Mouse (Mus musculus): ENCODE data around the gene Gsap. TPM values are rescaled to one million over a fixed set of nuclear protein-coding genes. Genes with fewer than 3 reads are reported as not detected.
"Not testable (repeated sequence)": the region's sequence is repeated elsewhere in the genome, so short reads cannot be mapped to it uniquely, and the experiment has no call there.

Gsap gene
- polyA plus RNA-seq, 1 experiment from 2014 or later = 15.5 TPM

DNA sequence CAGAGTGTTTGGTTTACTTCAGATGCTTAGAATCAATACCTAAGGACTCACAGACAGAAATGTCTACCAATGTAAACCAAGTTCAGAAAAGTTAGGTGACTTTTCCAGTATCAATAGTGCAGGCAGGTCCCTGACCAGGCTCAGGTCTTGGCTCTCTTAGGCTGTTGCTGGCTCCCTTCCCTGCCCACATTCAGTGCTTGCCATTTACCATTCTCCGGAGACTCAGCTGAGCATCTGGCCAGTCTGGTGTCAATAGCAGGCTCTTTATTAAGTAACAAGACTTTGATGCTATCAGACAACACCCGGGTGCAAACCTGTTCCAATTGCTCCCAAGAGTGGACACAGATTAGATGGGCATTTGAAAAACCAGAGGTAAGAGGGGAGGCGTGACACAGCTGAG, 13.7 kb upstream of the Gsap start:
- 45% methylated on average over 3 of the region's 3 CpGs for WGBS
- DNase-seq (ENCODE audit: low spot score) (no peak), ATAC-seq (ENCODE audit: low FRiP score) (no peak)
- Histone ChIP-seq H3K27me3 (ENCODE audit: control insufficient read depth, insufficient read depth, low read length) (no peaks in the 10 kb centered on the region), H3K36me3 (replicated peaks; ENCODE audit: control insufficient read depth, insufficient read depth) (no peaks in the 10 kb centered on the region), H3K27ac (peak overlapping the region; percentile 58; the same call in 1 of the 2 replicates), H3K4me3 (replicated peaks; ENCODE audit: low read length) (no peak overlapping the region), H3K9ac (no peak overlapping the region), H3K4me2 (replicated peaks) (no peak overlapping the region), H3K4me1 (replicated peaks; ENCODE audit: control insufficient read depth, insufficient read depth, low read length) (peaks cover 36% of the 10 kb centered on the region), H3K9me3 (ENCODE audit: control insufficient read depth, low read length) (no peaks in the 10 kb centered on the region)

- ATAC-seq (ENCODE audit: low FRiP score) (peak; percentile 65; the same call in 1 of the 2 replicates), DNase-seq (ENCODE audit: low spot score) (peak; percentile 47)
- 14% methylated on average over 9 of the region's 9 CpGs for WGBS
- H3K9me3 ChIP-seq (ENCODE audit: control insufficient read depth, low read length) = peaks cover 7% of the 10 kb centered on the region
- H3K9ac ChIP-seq = no peak overlapping the region
- no peak overlapping the region for H3K4me3 ChIP-seq (replicated peaks; ENCODE audit: low read length)
- H3K4me1 ChIP-seq (replicated peaks; ENCODE audit: control insufficient read depth, insufficient read depth, low read length) = peaks cover 32% of the 10 kb centered on the region
- peak overlapping the region; percentile 19; the same call in 1 of the 2 replicates for H3K4me2 ChIP-seq (replicated peaks)
- H3K27ac ChIP-seq = peak overlapping the region; percentile 66
- H3K36me3 ChIP-seq (replicated peaks; ENCODE audit: control insufficient read depth, insufficient read depth) = no peaks in the 10 kb centered on the region
- H3K27me3 ChIP-seq (ENCODE audit: control insufficient read depth, insufficient read depth, low read length) = no peaks in the 10 kb centered on the region
Observed at GRCm38 (mm10) chr5:21175132-21176112, 10.6 kb upstream of the Gsap start.

- Histone ChIP-seq H3K36me3 (replicated peaks; ENCODE audit: control insufficient read depth, insufficient read depth) (no peaks in the 10 kb centered on the region), H3K4me1 (replicated peaks; ENCODE audit: control insufficient read depth, insufficient read depth, low read length) (peaks cover 13% of the 10 kb centered on the region; the same call in 1 of the 2 replicates), H3K9me3 (ENCODE audit: control insufficient read depth, low read length) (peaks cover 7% of the 10 kb centered on the region), H3K9ac (no peak overlapping the region), H3K27ac (no peak overlapping the region), H3K27me3 (ENCODE audit: control insufficient read depth, insufficient read depth, low read length) (no peaks in the 10 kb centered on the region), H3K4me2 (replicated peaks) (no peak overlapping the region), H3K4me3 (replicated peaks; ENCODE audit: low read length) (no peak overlapping the region)
- ATAC-seq (ENCODE audit: low FRiP score) (no peak), DNase-seq (ENCODE audit: low spot score) (no peak)
Observed at GRCm38 (mm10) chr5:21179496-21179895, 6.6 kb upstream of the Gsap start.

GRCm38 (mm10) chr5:21183046-21183445, 3.0 kb upstream of the Gsap start:
- not testable (repeated sequence) for H3K4me3 ChIP-seq (replicated peaks; ENCODE audit: low read length); H3K4me2 ChIP-seq (replicated peaks); H3K9me3 ChIP-seq (ENCODE audit: control insufficient read depth, low read length); H3K9ac ChIP-seq; H3K27ac ChIP-seq; H3K27me3 ChIP-seq (ENCODE audit: control insufficient read depth, insufficient read depth, low read length); H3K36me3 ChIP-seq (replicated peaks; ENCODE audit: control insufficient read depth, insufficient read depth); DNase-seq (ENCODE audit: low spot score); ATAC-seq (ENCODE audit: low FRiP score)
- 64% methylated on average over 2 of the region's 2 CpGs for WGBS
- 0 out of 2 replicates have a peak, but pooled peaks cover 11% of the 10 kb centered on the region for H3K4me1 ChIP-seq (replicated peaks; ENCODE audit: control insufficient read depth, insufficient read depth, low read length)

GRCm38 (mm10) chr5:21186821-21187220, 766 bp downstream of the Gsap start:
- H3K27me3 ChIP-seq (ENCODE audit: control insufficient read depth, insufficient read depth, low read length) = no peaks in the 10 kb centered on the region
- peak; percentile 38; the same call in 1 of the 2 replicates for ATAC-seq (ENCODE audit: low FRiP score)
- no peak for DNase-seq (ENCODE audit: low spot score)
- H3K4me2 ChIP-seq (replicated peaks) = peak overlapping the region; percentile 69
- peak overlapping the region; percentile 53 for H3K9ac ChIP-seq
- 11% methylated on average over 4 of the region's 4 CpGs for WGBS
- no peak overlapping the region for H3K27ac ChIP-seq
- 0 out of 2 replicates have a peak, but pooled peaks cover 11% of the 10 kb centered on the region for H3K4me1 ChIP-seq (replicated peaks; ENCODE audit: control insufficient read depth, insufficient read depth, low read length)
- H3K36me3 ChIP-seq (replicated peaks; ENCODE audit: control insufficient read depth, insufficient read depth) = no peaks in the 10 kb centered on the region
- no peaks in the 10 kb centered on the region for H3K9me3 ChIP-seq (ENCODE audit: control insufficient read depth, low read length)
- peak overlapping the region; percentile 38 for H3K4me3 ChIP-seq (replicated peaks; ENCODE audit: low read length)

DNA sequence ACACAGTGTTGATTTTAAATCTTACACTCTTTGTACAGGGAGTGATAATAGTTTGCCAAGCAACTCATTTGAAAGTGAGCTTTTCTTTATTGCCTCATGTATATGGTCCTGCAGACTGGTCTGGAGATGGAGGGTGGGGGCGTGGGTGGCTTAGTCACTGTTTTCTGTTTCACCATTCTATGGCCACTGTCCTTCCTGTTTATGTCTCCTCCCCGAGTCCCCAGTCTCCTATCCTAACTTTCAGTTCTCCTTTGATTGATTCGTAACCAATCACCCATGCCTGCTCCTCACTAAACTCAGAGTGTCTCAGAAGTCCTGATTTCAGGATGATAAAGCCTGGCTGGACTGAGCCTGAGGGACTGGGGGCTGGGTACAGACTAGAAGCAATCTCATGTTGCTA, 2.4 kb downstream of the Gsap start:
- Histone ChIP-seq H3K4me2 (replicated peaks) (no peak overlapping the region), H3K9ac (no peak overlapping the region), H3K27ac (no peak overlapping the region), H3K4me3 (replicated peaks; ENCODE audit: low read length) (no peak overlapping the region), H3K9me3 (ENCODE audit: control insufficient read depth, low read length) (peaks cover 11% of the 10 kb centered on the region), H3K27me3 (ENCODE audit: control insufficient read depth, insufficient read depth, low read length) (no peaks in the 10 kb centered on the region), H3K36me3 (replicated peaks; ENCODE audit: control insufficient read depth, insufficient read depth) (no peaks in the 10 kb centered on the region), H3K4me1 (replicated peaks; ENCODE audit: control insufficient read depth, insufficient read depth, low read length) (0 out of 2 replicates have a peak, but pooled peaks cover 11% of the 10 kb centered on the region)
- no peak for DNase-seq (ENCODE audit: low spot score)
- ATAC-seq (ENCODE audit: low FRiP score) = no peak
- WGBS = 47% methylated on average over 3 of the region's 3 CpGs

- H3K9ac ChIP-seq = no peak overlapping the region
- H3K27ac ChIP-seq = no peak overlapping the region
- ATAC-seq (ENCODE audit: low FRiP score) = no peak
- no peak overlapping the region for H3K4me3 ChIP-seq (replicated peaks; ENCODE audit: low read length)
- no peaks in the 10 kb centered on the region for H3K27me3 ChIP-seq (ENCODE audit: control insufficient read depth, insufficient read depth, low read length)
- 100% methylated on average over 1 of the region's 1 CpGs for WGBS
- no peak for DNase-seq (ENCODE audit: low spot score)
- H3K4me2 ChIP-seq (replicated peaks) = no peak overlapping the region
- peaks cover 11% of the 10 kb centered on the region for H3K9me3 ChIP-seq (ENCODE audit: control insufficient read depth, low read length)
- H3K36me3 ChIP-seq (replicated peaks; ENCODE audit: control insufficient read depth, insufficient read depth) = no peaks in the 10 kb centered on the region
- 0 out of 2 replicates have a peak, but pooled peaks cover 11% of the 10 kb centered on the region for H3K4me1 ChIP-seq (replicated peaks; ENCODE audit: control insufficient read depth, insufficient read depth, low read length)
Observed at GRCm38 (mm10) chr5:21189036-21189435, 3.0 kb downstream of the Gsap start.

GRCm38 (mm10) chr5:21189460-21189859, 3.4 kb downstream of the Gsap start:
- no peaks in the 10 kb centered on the region for H3K36me3 ChIP-seq (replicated peaks; ENCODE audit: control insufficient read depth, insufficient read depth)
- WGBS = 80% methylated on average over 3 of the region's 3 CpGs

GRCm38 (mm10) chr5:21203504-21203903, 17.4 kb downstream of the Gsap start:
- Histone ChIP-seq H3K9me3 (ENCODE audit: control insufficient read depth, low read length) (no peaks in the 10 kb centered on the region), H3K27me3 (ENCODE audit: control insufficient read depth, insufficient read depth, low read length) (no peaks in the 10 kb centered on the region), H3K9ac (no peak overlapping the region), H3K4me1 (replicated peaks; ENCODE audit: control insufficient read depth, insufficient read depth, low read length) (no peaks in the 10 kb centered on the region), H3K36me3 (replicated peaks; ENCODE audit: control insufficient read depth, insufficient read depth) (no peaks in the 10 kb centered on the region), H3K4me2 (replicated peaks) (no peak overlapping the region), H3K27ac (no peak overlapping the region), H3K4me3 (replicated peaks; ENCODE audit: low read length) (no peak overlapping the region)
- ATAC-seq (ENCODE audit: low FRiP score) = no peak
- WGBS = 82% methylated on average over 1 of the region's 1 CpGs
- DNase-seq (ENCODE audit: low spot score) = no peak

More at GRCm38 (mm10) chr5:21189460-21189859, 3.4 kb downstream of the Gsap start:
- H3K9me3 ChIP-seq (ENCODE audit: control insufficient read depth, low read length) = peaks cover 11% of the 10 kb centered on the region
- no peak overlapping the region for H3K9ac ChIP-seq
- H3K4me3 ChIP-seq (replicated peaks; ENCODE audit: low read length) = no peak overlapping the region
- no peak overlapping the region for H3K27ac ChIP-seq
- H3K4me2 ChIP-seq (replicated peaks) = no peak overlapping the region
- DNase-seq (ENCODE audit: low spot score) = no peak
- no peaks in the 10 kb centered on the region for H3K27me3 ChIP-seq (ENCODE audit: control insufficient read depth, insufficient read depth, low read length)
- ATAC-seq (ENCODE audit: low FRiP score) = no peak
- 0 out of 2 replicates have a peak, but pooled peaks cover 11% of the 10 kb centered on the region for H3K4me1 ChIP-seq (replicated peaks; ENCODE audit: control insufficient read depth, insufficient read depth, low read length)

Measured in hindbrain, embryonic 14.5 days (tissue).